Mouse (Mus musculus) thymus, adult 18-20 months (tissue): Measurements from ENCODE around the gene Gpr162.
"Not testable (repeated sequence)": the region's sequence is repeated elsewhere in the genome, so short reads cannot be mapped to it uniquely, and the experiment has no call there.

Experiments
- DNase-seq, 2 experiments: peaks; one replicate each; pipeline ENCODE4 v3.0.0; 2022; ENCODE audit warnings: mixed read lengths in 2 of 2

Gene Gpr162

DNA sequence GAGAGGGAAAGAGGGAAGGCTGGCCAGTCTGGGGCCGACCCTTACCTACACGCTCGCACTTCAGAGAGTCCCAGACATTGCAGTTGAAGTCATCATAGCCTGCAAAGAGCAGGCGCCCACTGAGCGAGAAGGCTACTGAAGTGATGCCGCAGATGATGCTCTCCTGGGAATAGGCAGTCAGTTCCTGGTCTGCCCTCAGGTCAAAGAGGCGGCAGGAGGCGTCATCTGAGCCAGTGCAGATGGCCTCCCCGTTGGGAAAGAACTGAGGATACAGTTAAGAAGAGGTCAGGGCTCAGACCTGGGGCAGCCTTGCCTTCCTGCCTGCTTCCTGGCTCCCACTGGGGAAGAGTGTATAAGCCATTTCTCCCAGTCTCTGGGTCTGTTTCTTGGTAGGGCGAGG, 28.3 kb downstream of the Gpr162 start:
- no peak for DNase-seq

DNA sequence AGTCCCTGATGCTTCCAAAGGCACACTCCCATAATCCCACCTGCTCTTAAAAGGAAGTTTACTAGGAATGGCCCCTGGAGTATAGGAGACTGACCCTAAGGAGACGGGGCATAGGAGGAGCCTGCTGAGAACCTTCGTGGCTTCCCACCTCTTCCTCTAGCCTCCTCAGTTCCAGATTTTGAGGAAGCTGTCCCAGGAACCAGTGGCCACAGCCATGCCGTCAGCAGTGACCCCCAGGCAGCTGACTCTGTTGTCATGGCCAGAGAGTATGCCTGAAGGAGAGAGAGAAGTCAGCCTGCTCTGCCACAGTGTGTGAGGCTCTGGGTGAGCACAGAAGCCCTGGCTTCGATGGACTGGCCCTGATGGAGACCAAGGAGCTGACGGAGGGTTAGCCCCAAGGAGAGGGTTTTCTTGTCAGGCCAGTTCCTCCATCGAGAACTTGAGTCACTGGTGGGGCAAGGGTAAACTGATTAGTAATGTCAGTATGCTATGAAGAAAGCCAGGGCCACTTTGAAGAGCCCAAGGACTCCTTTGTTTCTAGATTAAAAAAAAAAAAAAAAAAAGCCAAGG, 29.2 kb downstream of the Gpr162 start:
- DNase-seq, result no peak

DNA sequence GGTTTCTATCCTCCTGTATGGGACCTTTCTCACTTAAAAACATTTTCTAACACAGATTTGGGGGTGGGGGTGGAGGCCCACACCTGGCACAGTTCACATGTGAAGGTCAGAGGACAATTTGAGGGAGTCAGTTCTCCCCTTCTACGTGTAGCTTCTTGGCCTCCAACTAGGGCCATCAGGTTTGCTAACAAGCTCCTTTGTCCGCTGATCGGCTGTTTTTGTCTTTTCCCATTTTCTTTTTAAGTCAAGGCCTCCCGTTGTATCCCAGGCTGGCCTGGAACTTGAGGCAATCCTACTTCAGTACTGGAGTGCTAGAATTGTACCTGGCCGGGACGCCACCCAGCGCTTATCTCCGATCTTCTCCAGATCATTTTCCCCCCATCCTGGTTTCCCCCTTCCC, 32.1 kb downstream of the Gpr162 start:
- no peak for DNase-seq

DNA sequence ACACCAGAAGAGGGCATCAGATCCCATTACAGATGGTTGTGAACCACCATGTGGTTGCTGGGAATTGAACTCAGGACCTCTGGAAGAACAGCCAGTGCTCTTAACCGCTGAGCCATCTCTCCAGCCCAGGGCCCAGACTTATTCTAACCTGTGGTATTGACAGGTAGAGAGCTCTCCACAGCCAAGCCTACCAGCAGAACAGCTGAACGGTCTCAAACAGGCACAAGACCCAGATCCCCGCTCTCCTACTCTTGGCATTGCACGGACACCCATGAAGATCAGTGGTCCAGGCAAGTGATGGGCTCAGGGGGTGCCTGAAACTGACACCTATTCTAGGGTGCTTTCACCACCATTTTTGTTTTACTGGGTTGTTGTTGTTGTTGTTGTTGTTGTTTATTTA, 32.6 kb downstream of the Gpr162 start:
- not testable (repeated sequence) for DNase-seq

DNA sequence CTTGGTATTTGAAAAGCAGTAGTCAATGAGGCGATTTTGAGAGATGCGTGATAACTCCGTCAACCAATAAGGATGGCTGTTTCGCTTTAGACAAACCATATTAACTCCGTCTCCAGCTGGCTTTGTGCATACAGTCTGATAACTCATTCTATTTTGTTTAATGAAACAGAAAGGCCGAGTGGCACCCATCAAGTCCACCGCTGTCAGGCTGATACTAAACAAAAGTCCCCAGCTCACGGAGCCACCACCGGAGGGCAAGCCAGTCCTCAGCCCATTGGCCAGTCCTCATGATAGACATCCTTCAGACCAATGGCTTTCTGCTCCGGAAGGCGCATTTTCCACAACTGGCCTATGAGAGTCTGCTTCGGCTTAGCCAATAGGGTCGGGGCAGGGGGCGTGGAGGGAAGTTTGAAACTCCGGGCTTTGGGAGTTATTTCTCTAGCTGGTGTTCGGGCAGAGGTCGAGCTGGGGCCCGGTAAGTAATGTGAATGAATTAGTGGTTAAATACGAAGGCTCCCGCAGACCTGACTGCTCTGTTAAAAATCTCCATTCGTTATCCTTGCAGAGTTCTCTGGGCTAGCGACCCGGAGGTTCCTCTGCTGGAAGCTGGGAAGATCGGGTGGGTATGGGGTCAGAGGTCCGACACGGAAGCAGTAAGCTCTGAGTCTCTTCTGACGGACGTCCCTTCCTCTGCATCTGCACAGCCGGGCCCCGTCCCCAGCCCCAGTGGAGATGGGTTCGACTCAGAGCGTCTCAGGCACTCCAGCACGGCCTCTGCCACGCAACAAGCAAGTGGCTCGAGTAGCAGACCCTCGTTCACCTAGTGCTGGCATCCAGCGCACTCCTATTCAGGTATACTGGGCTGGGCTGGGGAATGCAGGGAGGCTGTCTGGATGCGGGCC, 33.7 kb downstream of the Gpr162 start:
- DNase-seq, result peak; percentile 86 to 94

DNA sequence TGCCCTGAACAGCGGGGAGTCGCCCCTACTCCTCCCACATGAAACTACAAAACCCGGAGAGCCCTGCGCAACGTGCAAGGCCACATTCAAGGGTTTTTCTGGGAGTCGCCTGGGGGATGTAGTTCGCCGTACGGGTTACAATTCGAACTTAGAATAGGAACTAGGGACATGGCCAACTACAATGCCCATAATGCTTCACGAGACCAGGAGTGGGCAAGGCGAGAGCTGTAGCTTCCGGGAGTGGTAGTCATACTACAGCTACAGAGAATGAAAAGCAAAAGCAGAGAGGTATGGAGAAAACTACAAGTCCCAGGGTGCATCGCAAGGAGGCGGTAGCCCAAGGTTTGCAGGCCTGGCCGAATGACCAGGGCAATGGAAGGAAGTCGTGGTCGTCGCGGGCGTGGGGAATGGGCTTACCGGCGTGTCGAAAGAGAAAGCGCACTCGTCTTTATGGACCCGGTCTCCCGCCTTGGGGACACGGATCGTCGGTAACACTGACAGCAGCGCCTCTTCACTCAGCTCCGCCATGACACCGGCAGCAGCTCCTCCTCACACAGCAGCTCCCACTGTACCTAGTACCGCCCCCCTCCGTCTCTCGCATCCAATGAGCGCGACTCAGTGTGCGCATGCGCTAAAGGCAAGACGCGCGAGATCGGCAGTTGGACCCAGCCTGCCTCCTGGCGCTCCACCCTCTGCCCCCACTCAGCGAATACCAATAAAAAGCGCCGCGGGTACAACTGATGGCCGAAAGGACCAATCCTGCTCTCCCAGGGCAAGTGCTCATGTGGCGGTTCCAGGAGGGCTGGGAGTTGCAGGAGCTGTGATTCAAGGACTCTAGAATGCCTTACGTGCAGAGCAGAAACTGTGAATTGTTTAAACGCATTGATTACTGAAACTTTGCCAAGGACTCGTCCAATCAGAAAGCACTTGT, 34.6 kb downstream of the Gpr162 start, which contains the start of the genes Usp5 and Cdca3:
Gene Usp5 (minus strand): TSS at position 617 of the 931 bp plus-strand sequence.
Gene Cdca3 (plus strand): TSS at position 680 of the 931 bp plus-strand sequence.
- DNase-seq, result peak; percentile 99 to 100

DNA sequence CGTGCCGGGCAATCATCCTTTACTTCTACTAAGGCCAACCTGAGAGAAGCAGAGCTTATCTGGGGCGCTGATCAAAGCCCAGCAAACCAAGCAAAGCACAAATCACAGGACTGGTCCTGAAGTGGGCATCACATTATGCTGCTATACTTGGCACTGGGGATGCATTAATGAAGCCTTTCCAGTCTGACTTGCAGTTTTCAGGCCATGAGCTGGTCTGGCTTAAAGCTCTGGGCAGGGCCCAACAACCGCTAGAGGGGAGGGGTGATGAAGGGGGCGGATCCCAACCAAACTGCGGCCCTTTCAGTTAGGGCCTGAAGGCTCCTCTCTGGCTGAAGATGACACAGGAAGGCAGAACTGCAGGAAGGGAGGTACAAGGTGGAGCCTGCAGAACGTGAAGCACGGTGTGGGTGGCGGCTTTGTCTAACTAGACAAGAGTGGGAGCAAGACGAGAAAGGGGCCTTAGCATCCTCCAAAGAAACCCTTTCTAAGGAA, 35.6 kb downstream of the Gpr162 start:
- peak in 1 of 2 experiments; percentile 56 for DNase-seq

DNA sequence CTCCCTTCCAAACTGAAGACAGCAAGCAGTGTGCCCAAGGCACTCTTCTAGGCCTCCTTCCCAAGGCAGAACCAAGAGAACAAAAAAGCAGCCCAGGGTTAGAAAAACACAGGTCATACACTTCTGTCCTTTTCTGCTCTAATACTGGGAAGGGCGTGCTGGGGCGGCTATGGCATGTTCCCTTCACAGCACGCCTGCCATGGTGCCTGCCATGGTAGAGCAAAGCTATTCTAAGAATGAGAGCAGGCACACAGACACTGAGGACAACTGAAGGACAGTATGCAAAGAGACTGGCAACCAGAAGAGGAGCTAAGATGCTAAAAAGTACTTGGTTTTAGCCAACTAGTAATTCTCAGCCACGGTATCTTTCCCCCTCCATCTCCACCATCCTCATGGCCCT, 41.7 kb downstream of the Gpr162 start:
- DNase-seq, result no peak

DNA sequence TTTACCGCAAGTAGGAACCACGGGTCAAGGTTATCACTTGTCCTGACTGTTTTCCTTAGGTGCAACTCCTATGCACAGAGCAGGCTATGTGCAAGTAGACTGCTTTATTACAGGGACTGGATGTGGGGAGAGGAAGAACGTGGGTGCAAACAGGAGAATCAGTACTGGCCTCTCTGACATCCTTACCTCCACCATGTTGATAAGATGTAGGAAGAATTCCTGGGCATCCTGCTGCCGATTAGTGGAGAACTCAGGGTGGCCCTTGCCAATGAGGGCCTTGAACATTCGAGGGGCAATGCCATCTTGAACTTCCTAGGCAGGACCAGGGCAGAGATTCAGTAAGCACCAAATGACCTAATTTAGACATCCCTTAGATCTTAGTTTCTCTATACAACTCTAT, 42.9 kb downstream of the Gpr162 start:
- DNase-seq, result no peak

DNA sequence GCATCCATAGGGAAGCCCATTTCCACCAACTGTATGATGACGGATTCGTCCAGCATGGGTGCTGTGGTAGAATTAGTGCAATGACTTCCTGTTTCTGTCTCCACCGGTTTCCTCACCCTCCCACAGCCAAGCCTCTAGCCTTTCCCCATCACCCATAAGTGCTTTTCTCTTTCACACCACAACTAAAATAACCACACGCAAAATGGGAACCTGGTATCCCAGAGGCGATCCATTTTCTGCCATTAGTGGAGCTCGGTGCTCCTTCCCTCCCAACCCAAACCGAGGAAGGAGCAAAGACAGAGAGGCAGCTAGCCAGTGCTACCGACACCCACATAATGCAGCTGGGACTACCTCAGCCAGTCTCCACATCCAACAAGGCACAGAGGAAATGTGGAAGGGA, 45.8 kb downstream of the Gpr162 start:
- DNase-seq, result no peak

DNA sequence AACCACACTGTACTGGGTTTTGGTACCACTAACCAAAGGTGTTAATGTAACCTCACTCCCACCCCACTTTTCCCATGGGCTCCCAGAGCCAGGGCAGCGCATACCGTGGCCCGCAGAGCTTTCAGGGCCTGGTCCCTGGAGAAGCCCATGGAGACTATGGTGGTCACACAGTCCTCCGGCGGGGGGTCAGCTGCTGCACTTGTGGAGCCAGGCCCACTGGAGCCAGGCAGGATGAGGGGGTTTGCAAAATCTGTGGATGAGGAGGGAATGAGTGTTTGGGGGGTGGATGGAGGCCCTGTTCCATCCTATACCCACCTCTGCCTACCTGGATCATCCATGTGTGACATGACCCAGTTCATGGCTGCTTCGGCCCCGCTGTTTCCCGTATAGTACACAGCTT, 46.2 kb downstream of the Gpr162 start:
- DNase-seq, result no peak

DNA sequence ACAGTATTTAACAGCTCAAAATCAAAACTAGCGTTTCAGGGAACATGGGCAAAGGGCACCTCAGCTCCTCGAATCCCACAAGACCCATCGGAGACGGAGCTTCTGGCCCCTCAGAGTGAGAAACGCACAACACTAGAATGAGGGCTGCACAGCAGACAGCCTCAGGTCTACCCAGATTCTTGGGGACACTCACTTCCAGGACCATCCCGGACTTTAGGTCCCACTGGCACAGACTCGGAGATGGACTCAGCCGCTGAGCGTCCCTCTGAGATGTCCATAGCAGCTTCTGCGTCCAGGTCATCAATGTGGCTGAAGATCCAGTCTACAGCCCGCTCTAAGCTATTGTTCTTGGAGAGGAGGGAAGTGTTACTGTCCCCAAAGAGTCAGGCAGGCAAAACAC, 46.7 kb downstream of the Gpr162 start:
- no peak for DNase-seq

DNA sequence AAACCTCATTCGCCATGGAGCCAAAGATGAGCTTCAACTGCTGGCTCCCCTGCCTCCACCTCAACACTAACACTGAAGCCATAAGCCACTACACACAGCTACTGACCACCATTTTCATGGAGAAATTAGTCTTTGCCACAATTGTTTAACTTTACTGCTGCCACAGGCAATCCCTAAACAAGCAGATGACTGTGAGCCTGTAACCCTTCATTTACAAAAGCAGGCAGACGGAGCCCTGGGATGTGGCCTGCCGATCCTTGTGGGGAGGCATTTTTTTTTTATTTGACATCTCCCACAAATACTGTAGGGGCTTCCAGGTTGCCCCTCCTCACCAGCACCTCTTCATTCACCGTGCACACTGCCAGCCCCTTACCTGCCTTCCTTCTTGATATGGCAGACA, 47.2 kb downstream of the Gpr162 start:
- DNase-seq, result no peak

DNA sequence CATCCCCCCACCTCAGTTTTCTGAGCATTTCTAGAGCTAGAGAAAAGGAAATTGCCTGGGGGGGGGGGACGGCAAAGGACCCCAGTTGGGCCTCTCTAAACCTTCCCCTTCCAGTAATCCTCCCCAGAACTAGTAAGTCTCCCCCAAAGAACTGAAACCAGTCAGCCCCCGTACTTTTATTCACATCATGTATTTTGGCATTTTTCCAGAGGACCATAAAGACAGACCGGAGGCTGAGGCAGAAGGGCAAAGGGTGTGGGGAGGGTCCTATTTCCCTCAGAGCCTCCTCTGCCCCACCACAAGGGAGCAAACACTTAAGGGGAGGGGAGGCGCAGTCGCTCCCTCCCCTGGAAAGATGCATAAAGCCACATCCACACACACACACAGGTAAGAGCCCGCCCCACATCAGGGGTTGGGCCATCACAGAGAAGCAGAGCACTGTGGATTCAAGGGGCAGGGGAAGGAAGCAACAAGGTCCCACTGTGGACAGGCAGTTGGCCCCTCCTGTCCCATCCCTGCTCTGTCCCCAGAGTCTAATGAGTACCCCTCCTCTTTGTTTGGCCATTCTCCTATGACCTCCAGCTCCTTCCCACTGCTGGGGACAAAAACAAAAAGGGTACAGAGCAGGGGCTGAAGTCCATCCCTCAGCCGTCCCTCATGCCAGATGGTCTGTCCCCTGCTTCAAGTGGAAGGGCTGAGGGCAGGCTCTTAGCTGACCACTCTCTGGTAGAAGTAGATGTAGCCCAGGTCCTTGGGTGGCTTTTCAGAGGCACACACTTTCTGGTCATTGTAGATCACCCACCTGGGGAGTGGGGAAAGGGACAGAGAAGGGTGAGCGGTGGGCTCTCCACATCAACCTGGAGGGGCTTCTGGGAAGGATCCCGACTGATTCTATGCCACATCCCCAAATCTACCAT, 48.7 kb downstream of the Gpr162 start:
- DNase-seq, result no peak

DNA sequence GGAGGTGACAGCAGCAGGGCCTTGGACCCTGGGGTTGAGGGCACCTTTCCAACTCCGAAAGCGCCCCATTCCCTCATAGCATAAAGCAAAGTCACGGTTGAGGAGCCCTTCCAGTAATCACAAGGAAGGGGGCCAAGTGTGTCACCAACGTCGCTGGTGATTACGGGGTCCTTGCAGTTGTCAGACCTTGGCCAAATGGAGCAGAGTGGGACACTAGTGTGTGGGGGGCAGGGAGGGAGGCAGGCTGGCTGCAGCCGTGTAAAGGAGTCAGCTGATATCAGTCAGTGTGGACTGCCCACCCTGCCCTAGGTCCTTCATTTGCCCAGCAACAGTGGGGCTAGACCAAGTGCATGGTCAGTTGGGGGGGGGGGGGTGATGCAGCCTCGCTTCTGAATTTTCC, 49.3 kb downstream of the Gpr162 start:
- DNase-seq, result no peak

DNA sequence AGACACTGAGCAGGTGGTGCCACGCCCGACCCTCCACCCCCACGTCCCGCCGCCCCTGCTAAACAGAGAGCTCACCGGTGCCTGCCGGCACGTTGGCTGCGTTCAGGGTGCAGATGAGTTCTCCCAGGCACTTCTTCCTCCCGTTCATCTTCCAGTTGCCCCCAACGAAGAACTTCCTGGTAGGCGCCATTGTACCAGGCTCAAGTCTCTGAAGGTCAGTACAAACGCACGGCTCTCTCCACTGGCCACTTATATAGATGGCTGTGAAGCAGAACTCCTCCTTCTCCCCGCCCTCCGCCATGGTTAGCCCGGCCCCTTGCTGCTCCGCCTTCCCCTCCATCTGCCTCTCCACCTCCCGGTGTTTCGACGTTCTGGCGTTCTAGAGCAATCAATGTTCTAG, 49.9 kb downstream of the Gpr162 start, which contains the start of gene Tpi1:
Gene Tpi1 (minus strand): TSS at position 364 of the 400 bp plus-strand sequence.
- DNase-seq, result peak; percentile 70 to 76

DNA sequence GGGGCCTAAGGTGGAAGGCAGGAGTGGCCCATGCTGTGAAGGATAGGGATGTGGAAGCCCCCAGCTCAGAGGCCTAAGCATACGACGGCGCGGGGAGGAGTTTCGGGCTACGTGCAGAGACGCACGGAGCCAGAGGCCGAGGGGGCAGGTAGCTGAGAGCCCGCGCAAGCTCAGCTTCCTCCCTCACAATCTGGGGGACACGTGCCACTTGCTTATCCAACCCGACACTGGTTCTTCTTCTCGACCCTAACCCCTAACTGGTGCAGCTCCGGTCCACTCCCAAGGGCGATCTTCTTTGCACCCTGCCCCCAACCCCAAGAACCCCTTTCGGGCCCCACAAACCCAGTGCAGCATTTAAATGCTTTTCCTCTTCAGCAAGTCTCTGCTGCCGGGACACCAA, 50.3 kb downstream of the Gpr162 start:
- peak; percentile 56 to 70 for DNase-seq

DNA sequence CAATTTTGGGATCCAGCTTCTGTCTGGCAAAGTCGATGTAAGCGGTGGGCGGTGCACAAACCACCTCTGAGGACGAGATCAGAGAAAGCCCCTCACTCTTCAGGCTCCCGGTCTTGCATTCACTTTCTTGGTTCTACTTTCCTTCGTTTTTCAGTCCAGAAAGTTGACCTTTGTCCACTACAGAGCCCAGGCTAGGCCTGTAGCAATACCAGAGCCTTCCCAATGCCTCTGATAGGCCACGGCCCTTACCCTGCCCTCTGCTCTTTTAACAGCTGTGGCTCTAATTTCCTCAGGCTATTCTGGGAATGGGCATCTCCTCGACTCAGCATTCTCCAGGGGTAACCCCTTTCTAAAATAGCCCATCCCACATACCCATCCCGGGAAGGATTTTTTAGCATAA, 50.9 kb downstream of the Gpr162 start:
- no peak for DNase-seq

DNA sequence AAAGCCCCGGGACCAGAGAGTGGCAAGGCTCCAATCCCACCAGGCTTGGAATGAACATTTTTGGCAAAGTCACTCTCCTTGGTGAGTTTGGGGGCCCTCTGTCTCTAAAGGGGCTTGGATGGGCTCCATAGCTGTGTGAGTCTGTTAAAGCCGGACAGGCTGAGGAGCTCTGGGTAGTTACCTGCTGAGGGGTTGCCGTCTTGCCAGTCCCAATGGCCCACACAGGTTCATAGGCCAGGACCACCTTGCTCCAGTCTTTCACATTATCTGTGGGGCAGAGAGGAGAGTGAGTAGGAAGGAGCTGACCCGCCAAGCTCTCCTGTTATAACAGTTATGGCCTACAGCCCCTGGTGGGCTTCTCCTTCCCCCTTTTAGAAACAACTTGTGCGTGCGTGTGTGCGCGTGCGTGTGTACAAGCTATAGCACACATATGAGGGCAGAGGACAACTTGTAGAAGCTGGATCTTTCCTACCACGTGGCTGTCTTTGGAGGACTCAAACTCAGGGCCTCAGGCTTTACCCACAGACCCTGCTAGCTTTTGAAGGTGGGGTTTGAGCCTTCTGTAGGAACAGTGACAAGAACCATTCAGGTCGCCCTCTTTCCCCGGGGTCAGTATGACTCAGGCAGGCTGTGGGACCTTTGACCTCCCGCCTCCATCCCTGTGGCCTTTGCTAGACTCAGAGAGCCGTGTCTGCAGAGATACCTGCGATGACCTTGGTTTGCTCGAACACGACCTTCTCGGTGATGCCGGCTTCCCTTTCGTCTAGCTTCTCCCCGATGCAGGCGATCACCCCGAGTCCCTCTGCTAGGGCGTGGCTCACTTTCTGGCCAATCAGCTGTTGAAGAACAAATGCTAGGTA, 51.9 kb downstream of the Gpr162 start:
- DNase-seq, result no peak

DNA sequence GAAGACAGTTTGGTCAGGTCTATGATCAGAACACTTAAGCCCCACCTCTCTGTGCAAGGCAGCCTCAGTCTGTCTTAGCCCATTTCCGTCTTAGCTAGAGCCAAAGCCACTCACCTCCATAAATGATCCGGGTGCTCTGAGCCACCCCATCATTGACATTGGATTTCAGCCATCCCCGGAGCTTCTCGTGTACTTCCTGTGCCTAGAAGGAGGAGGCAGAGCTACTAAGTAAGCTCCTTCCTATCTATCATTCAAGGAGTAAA, 52.4 kb downstream of the Gpr162 start:
- DNase-seq, result no peak
